Mouse (Mus musculus) forebrain, embryonic 10.5 days (tissue): ENCODE data around the gene Fbxo45. TPM values are rescaled to one million over a fixed set of nuclear protein-coding genes. Genes with fewer than 3 reads are reported as not detected.
A peak's percentile ranks its signal among the peaks of the same experiment; 100 is the strongest.
"Not testable (repeated sequence)": the region's sequence is repeated elsewhere in the genome, so short reads cannot be mapped to it uniquely, and the experiment has no call there.

Source experiments
- DNase-seq: peaks from one replicate; pipeline ENCODE4 v3.0.0-alpha.2; 2017; ENCODE audit warnings: low spot score; ENCODE audit errors: extremely low spot score
- H3K27ac ChIP-seq: fragments of 300-500 bp; sonication (generic); 2 replicates; pipeline ENCODE4 v1.5.1; 2016; ENCODE audit warnings: mild to moderate bottlenecking
- H3K27me3 ChIP-seq: fragments of 300-500 bp; sonication (generic); 2 replicates; pipeline ENCODE4 v1.6.1; 2016; ENCODE audit warnings: mild to moderate bottlenecking; ENCODE audit not compliant: poor library complexity, severe bottlenecking
- H3K36me3 ChIP-seq: fragments of 300-500 bp; sonication (generic); replicated peaks from 2 replicates; pipeline ENCODE4 v1.6.1; 2016; ENCODE audit warnings: mild to moderate bottlenecking, moderate library complexity
- H3K4me1 ChIP-seq: fragments of 300-500 bp; sonication (generic); 2 replicates; pipeline ENCODE4 v1.6.1; 2016
- H3K4me3 ChIP-seq: fragments of 300-500 bp; sonication (generic); 2 replicates; pipeline ENCODE4 v1.5.1; 2016; ENCODE audit warnings: mild to moderate bottlenecking, moderate library complexity
- H3K9me3 ChIP-seq: fragments of 300-500 bp; sonication (generic); 2 replicates; pipeline ENCODE4 v1.6.1; 2016; ENCODE audit warnings: mild to moderate bottlenecking, moderate library complexity
- WGBS: fragments of 180-500 bp; shearing (Covaris S2); methylation state at CpG from one replicate; pipeline ENCODE4 v1.1.7; 2016; 5-methylcytosine and 5-hydroxymethylcytosine counted together
- polyA plus RNA-seq: library from polyadenylated mRNA; unstranded; fragments of >200 nt; fragmentation: Nextera tagmentation; extraction: Ambion mirVana; gene quantifications from 2 replicates; pipeline ENCODE4 v1.2.1, GENCODE M21; 2016

The Fbxo45 gene
- polyA plus RNA-seq: 8.3 and 9.8 TPM in 2 replicates

GRCm38 (mm10) chr16:32246952-32247370, at the start of gene Fbxo45, which contains the start of gene Wdr53:
Gene Fbxo45, minus strand, starts transcription at chr16:32247158.
Gene Wdr53, plus strand, starts transcription at chr16:32247227.
- under 1% methylated on average over 48 of the region's 48 CpGs for WGBS
- Histone ChIP-seq H3K4me1 (peaks cover 36% of the 10 kb centered on the region), H3K9me3 (no peaks in the 10 kb centered on the region), H3K4me3 (peak within 1 kb of the TSS; percentile 92), H3K36me3 (peaks cover 11% of the 10 kb centered on the region), H3K27me3 (no peaks in the 10 kb centered on the region), H3K27ac (peak within 1 kb of the TSS; percentile 94)
- DNase-seq: peak; percentile 97

GRCm38 (mm10) chr16:32291821-32292220, 44.9 kb upstream of the Fbxo45 start:
- peaks cover 68% of the 10 kb centered on the region for H3K36me3 ChIP-seq
- no peak overlapping the region for H3K4me3 ChIP-seq
- H3K27ac ChIP-seq: no peak overlapping the region
- no peaks in the 10 kb centered on the region for H3K27me3 ChIP-seq
- DNase-seq: no peak
- WGBS: 94% methylated on average over 4 of the region's 4 CpGs
- H3K9me3 ChIP-seq: peaks cover 10% of the 10 kb centered on the region; the same call in 1 of the 2 replicates
- H3K4me1 ChIP-seq: no peaks in the 10 kb centered on the region

- Histone ChIP-seq H3K9me3 (peaks cover 11% of the 10 kb centered on the region), H3K4me1 (peaks cover 20% of the 10 kb centered on the region), H3K27me3 (no peaks in the 10 kb centered on the region), H3K36me3 (peaks cover 88% of the 10 kb centered on the region), H3K27ac (no peak overlapping the region), H3K4me3 (no peak overlapping the region)
- no peak for DNase-seq
Observed at GRCm38 (mm10) chr16:32282608-32283007, 35.6 kb upstream of the Fbxo45 start.

GRCm38 (mm10) chr16:32280211-32280610, 33.3 kb upstream of the Fbxo45 start:
- Histone ChIP-seq H3K36me3 (peaks cover 64% of the 10 kb centered on the region), H3K4me1 (peaks cover 24% of the 10 kb centered on the region), H3K27me3 (no peaks in the 10 kb centered on the region), H3K27ac (no peak overlapping the region), H3K4me3 (peak overlapping the region; percentile 85), H3K9me3 (peaks cover 11% of the 10 kb centered on the region)
- WGBS: 94% methylated on average over 8 of the region's 8 CpGs
- DNase-seq: no peak

- peak overlapping the region; percentile 85 for H3K4me3 ChIP-seq
- 71% methylated on average over 7 of the region's 7 CpGs for WGBS
- peaks cover 45% of the 10 kb centered on the region for H3K36me3 ChIP-seq
- peaks cover 11% of the 10 kb centered on the region for H3K9me3 ChIP-seq
- H3K27ac ChIP-seq: peak overlapping the region; percentile 98
- no peak for DNase-seq
- peaks cover 24% of the 10 kb centered on the region for H3K4me1 ChIP-seq
- H3K27me3 ChIP-seq: no peaks in the 10 kb centered on the region
Observed at GRCm38 (mm10) chr16:32278396-32278795, 31.4 kb upstream of the Fbxo45 start.

- Histone ChIP-seq H3K4me3 (peak within 1 kb of the TSS; percentile 85), H3K27me3 (no peaks in the 10 kb centered on the region), H3K27ac (peak within 1 kb of the TSS; percentile 98), H3K9me3 (peaks cover 11% of the 10 kb centered on the region), H3K36me3 (peaks cover 37% of the 10 kb centered on the region), H3K4me1 (peaks cover 24% of the 10 kb centered on the region)
- under 1% methylated on average over 75 of the region's 75 CpGs for WGBS
- DNase-seq: peak; percentile 92
Observed at GRCm38 (mm10) chr16:32277308-32278256, 30.6 kb upstream of the Fbxo45 start, which contains the start of gene Rnf168. Gene Rnf168, plus strand, starts transcription at chr16:32277459.

GRCm38 (mm10) chr16:32275830-32276229, 28.9 kb upstream of the Fbxo45 start:
- no peak for DNase-seq
- Histone ChIP-seq H3K4me1 (peaks cover 24% of the 10 kb centered on the region), H3K9me3 (peaks cover 11% of the 10 kb centered on the region), H3K36me3 (peaks cover 20% of the 10 kb centered on the region), H3K4me3 (no peak overlapping the region), H3K27me3 (no peaks in the 10 kb centered on the region), H3K27ac (no peak overlapping the region)
- WGBS: 88% methylated on average over 1 of the region's 1 CpGs

GRCm38 (mm10) chr16:32275041-32275440, 28.1 kb upstream of the Fbxo45 start:
- Histone ChIP-seq H3K4me3 (no peak overlapping the region), H3K9me3 (peaks cover 4% of the 10 kb centered on the region), H3K27me3 (no peaks in the 10 kb centered on the region), H3K36me3 (peaks cover 12% of the 10 kb centered on the region), H3K27ac (no peak overlapping the region), H3K4me1 (peaks cover 21% of the 10 kb centered on the region)
- 93% methylated on average over 6 of the region's 6 CpGs for WGBS
- no peak for DNase-seq

GRCm38 (mm10) chr16:32273338-32273737, 26.4 kb upstream of the Fbxo45 start:
- Histone ChIP-seq H3K27ac (no peak overlapping the region), H3K9me3 (no peaks in the 10 kb centered on the region), H3K4me1 (peaks cover 6% of the 10 kb centered on the region), H3K36me3 (no peaks in the 10 kb centered on the region), H3K27me3 (no peaks in the 10 kb centered on the region), H3K4me3 (no peak overlapping the region)
- no peak for DNase-seq
- WGBS: 56% methylated on average over 9 of the region's 9 CpGs

GRCm38 (mm10) chr16:32271291-32271690, 24.3 kb upstream of the Fbxo45 start, which contains the start of gene Smco1:
Gene Smco1, plus strand, starts transcription at chr16:32271468.
- H3K27me3 ChIP-seq: no peaks in the 10 kb centered on the region
- H3K4me3 ChIP-seq: no peak within 1 kb of the TSS
- no peak for DNase-seq
- 87% methylated on average over 11 of the region's 11 CpGs for WGBS
- H3K4me1 ChIP-seq: no peaks in the 10 kb centered on the region
- no peaks in the 10 kb centered on the region for H3K36me3 ChIP-seq
- no peak within 1 kb of the TSS for H3K27ac ChIP-seq
- H3K9me3 ChIP-seq: no peaks in the 10 kb centered on the region

- not testable (repeated sequence) for H3K4me1 ChIP-seq, H3K27me3 ChIP-seq, H3K9me3 ChIP-seq, H3K27ac ChIP-seq, H3K4me3 ChIP-seq, H3K36me3 ChIP-seq, DNase-seq
- 90% methylated on average over 2 of the region's 2 CpGs for WGBS
Observed at GRCm38 (mm10) chr16:32264225-32264624, 17.3 kb upstream of the Fbxo45 start.

- Histone ChIP-seq H3K27me3 (no peaks in the 10 kb centered on the region), H3K27ac (peak overlapping the region; percentile 94), H3K9me3 (no peaks in the 10 kb centered on the region), H3K4me1 (peaks cover 36% of the 10 kb centered on the region), H3K36me3 (peaks cover 11% of the 10 kb centered on the region; the same call in 1 of the 2 replicates), H3K4me3 (peak overlapping the region; percentile 92)
- WGBS: 0% methylated on average over 41 of the region's 41 CpGs
- DNase-seq: peak; percentile 65
Observed at GRCm38 (mm10) chr16:32246351-32246791, 587 bp downstream of the Fbxo45 start.

- Histone ChIP-seq H3K4me3 (no peak overlapping the region), H3K36me3 (peaks cover 29% of the 10 kb centered on the region), H3K27me3 (no peaks in the 10 kb centered on the region), H3K4me1 (peaks cover 36% of the 10 kb centered on the region), H3K9me3 (no peaks in the 10 kb centered on the region), H3K27ac (no peak overlapping the region)
- 88% methylated on average over 3 of the region's 3 CpGs for WGBS
- DNase-seq: no peak
Observed at GRCm38 (mm10) chr16:32243901-32244300, 3.1 kb downstream of the Fbxo45 start.
